Mouse (Mus musculus): ENCODE results near the gene Chd2. TPM values are rescaled to one million over a fixed set of nuclear protein-coding genes. Genes with fewer than 3 reads are reported as not detected.
"Not testable (repeated sequence)": the region's sequence is repeated elsewhere in the genome, so short reads cannot be mapped to it uniquely, and the experiment has no call there.

Chd2 gene
- polyA plus RNA-seq, 2 experiments: 55.6 to 56.5 TPM

GRCm38 (mm10) chr7:73579072-73579731 is 37.6 kb upstream of the Chd2 start:
- ATAC-seq (ENCODE audit: low FRiP score, low read depth): no peak
- no peaks in the 10 kb centered on the region for H3K27me3 ChIP-seq (ENCODE audit: control insufficient read depth, insufficient read depth, low read length)
- no peaks in the 10 kb centered on the region for H3K36me3 ChIP-seq (ENCODE audit: control insufficient read depth, insufficient read depth, low read length)
- H3K9me3 ChIP-seq (ENCODE audit: control insufficient read depth, low read length): no peaks in the 10 kb centered on the region
- H3K4me2 ChIP-seq (replicated peaks; ENCODE audit: low read depth, low read length, severe bottlenecking): no peak overlapping the region
- H3K4me1 ChIP-seq (ENCODE audit: control insufficient read depth, insufficient read depth, low read length): peaks cover 13% of the 10 kb centered on the region
- DNase-seq (ENCODE audit: low spot score): no peak
- no peak overlapping the region for H3K9ac ChIP-seq (ENCODE audit: low read depth, low read length, severe bottlenecking)
- WGBS: 72% methylated on average over 8 of the region's 8 CpGs
- no peak overlapping the region for H3K27ac ChIP-seq (replicated peaks; ENCODE audit: low read depth, low read length)
- TF ChIP-seq POLR2A (IDR thresholded peaks at IDR 0.05; ENCODE audit: borderline replicate concordance, extremely low read depth, insufficient read depth, insufficient read length): no peak
- H3K4me3 ChIP-seq (replicated peaks; ENCODE audit: low read length): no peak overlapping the region

- no peak overlapping the region for H3K4me2 ChIP-seq (replicated peaks; ENCODE audit: low read depth, low read length, severe bottlenecking)
- H3K27me3 ChIP-seq (ENCODE audit: control insufficient read depth, insufficient read depth, low read length): no peaks in the 10 kb centered on the region
- TF ChIP-seq POLR2A (IDR thresholded peaks at IDR 0.05; ENCODE audit: borderline replicate concordance, extremely low read depth, insufficient read depth, insufficient read length): no peak
- 72% methylated on average over 6 of the region's 6 CpGs for WGBS
- no peaks in the 10 kb centered on the region for H3K9me3 ChIP-seq (ENCODE audit: control insufficient read depth, low read length)
- DNase-seq (ENCODE audit: low spot score) (no peak), ATAC-seq (ENCODE audit: low FRiP score, low read depth) (no peak)
- 0 out of 2 replicates have a peak, but pooled peaks cover 4% of the 10 kb centered on the region for H3K4me1 ChIP-seq (ENCODE audit: control insufficient read depth, insufficient read depth, low read length)
- no peaks in the 10 kb centered on the region for H3K36me3 ChIP-seq (ENCODE audit: control insufficient read depth, insufficient read depth, low read length)
- no peak overlapping the region for H3K27ac ChIP-seq (replicated peaks; ENCODE audit: low read depth, low read length)
- no peak overlapping the region for H3K9ac ChIP-seq (ENCODE audit: low read depth, low read length, severe bottlenecking)
- no peak overlapping the region for H3K4me3 ChIP-seq (replicated peaks; ENCODE audit: low read length)
Measured at GRCm38 (mm10) chr7:73577888-73578421, 36.3 kb upstream of the Chd2 start.

GRCm38 (mm10) chr7:73576101-73576936 is 34.7 kb upstream of the Chd2 start:
- no peak overlapping the region for H3K27ac ChIP-seq (replicated peaks; ENCODE audit: low read depth, low read length)
- TF ChIP-seq POLR2A (IDR thresholded peaks at IDR 0.05; ENCODE audit: borderline replicate concordance, extremely low read depth, insufficient read depth, insufficient read length): no peak
- DNase-seq (ENCODE audit: low spot score) (no peak), ATAC-seq (ENCODE audit: low FRiP score, low read depth) (no peak)
- H3K9me3 ChIP-seq (ENCODE audit: control insufficient read depth, low read length): no peaks in the 10 kb centered on the region
- H3K27me3 ChIP-seq (ENCODE audit: control insufficient read depth, insufficient read depth, low read length): no peaks in the 10 kb centered on the region
- H3K4me1 ChIP-seq (ENCODE audit: control insufficient read depth, insufficient read depth, low read length): 0 out of 2 replicates have a peak, but pooled peaks cover 4% of the 10 kb centered on the region
- H3K36me3 ChIP-seq (ENCODE audit: control insufficient read depth, insufficient read depth, low read length): no peaks in the 10 kb centered on the region
- H3K4me2 ChIP-seq (replicated peaks; ENCODE audit: low read depth, low read length, severe bottlenecking): no peak overlapping the region
- no peak overlapping the region for H3K4me3 ChIP-seq (replicated peaks; ENCODE audit: low read length)
- WGBS: 59% methylated on average over 16 of the region's 16 CpGs
- H3K9ac ChIP-seq (ENCODE audit: low read depth, low read length, severe bottlenecking): no peak overlapping the region

GRCm38 (mm10) chr7:73575257-73575656 is 33.6 kb upstream of the Chd2 start:
- no peak for ATAC-seq (ENCODE audit: low FRiP score, low read depth)
- 45% methylated on average over 8 of the region's 8 CpGs for WGBS

GRCm38 (mm10) chr7:73574673-73575072 is 33.0 kb upstream of the Chd2 start:
- H3K4me3 ChIP-seq (replicated peaks; ENCODE audit: low read length); H3K27me3 ChIP-seq (ENCODE audit: control insufficient read depth, insufficient read depth, low read length); H3K9me3 ChIP-seq (ENCODE audit: control insufficient read depth, low read length); H3K9ac ChIP-seq (ENCODE audit: low read depth, low read length, severe bottlenecking); H3K4me2 ChIP-seq (replicated peaks; ENCODE audit: low read depth, low read length, severe bottlenecking); ATAC-seq (ENCODE audit: low FRiP score, low read depth); DNase-seq (ENCODE audit: low spot score); H3K27ac ChIP-seq (replicated peaks; ENCODE audit: low read depth, low read length); H3K36me3 ChIP-seq (ENCODE audit: control insufficient read depth, insufficient read depth, low read length); H3K4me1 ChIP-seq (ENCODE audit: control insufficient read depth, insufficient read depth, low read length): not testable (repeated sequence)
- WGBS: 48% methylated on average over 3 of the region's 3 CpGs

More at GRCm38 (mm10) chr7:73575257-73575656, 33.6 kb upstream of the Chd2 start:
- H3K4me1 ChIP-seq (ENCODE audit: control insufficient read depth, insufficient read depth, low read length): 0 out of 2 replicates have a peak, but pooled peaks cover 4% of the 10 kb centered on the region
- no peak overlapping the region for H3K9ac ChIP-seq (ENCODE audit: low read depth, low read length, severe bottlenecking)
- H3K27ac ChIP-seq (replicated peaks; ENCODE audit: low read depth, low read length): no peak overlapping the region
- H3K27me3 ChIP-seq (ENCODE audit: control insufficient read depth, insufficient read depth, low read length): no peaks in the 10 kb centered on the region
- TF ChIP-seq POLR2A (IDR thresholded peaks at IDR 0.05; ENCODE audit: borderline replicate concordance, extremely low read depth, insufficient read depth, insufficient read length): no peak
- no peak overlapping the region for H3K4me2 ChIP-seq (replicated peaks; ENCODE audit: low read depth, low read length, severe bottlenecking)
- no peak overlapping the region for H3K4me3 ChIP-seq (replicated peaks; ENCODE audit: low read length)
- H3K9me3 ChIP-seq (ENCODE audit: control insufficient read depth, low read length): no peaks in the 10 kb centered on the region
- no peaks in the 10 kb centered on the region for H3K36me3 ChIP-seq (ENCODE audit: control insufficient read depth, insufficient read depth, low read length)
- DNase-seq (ENCODE audit: low spot score): no peak

Data from limb, embryonic 14.5 days (tissue).